Mouse (Mus musculus) midbrain, embryonic 11.5 days (tissue): Measurements from ENCODE around the gene Tnk1. TPM values are rescaled to one million over a fixed set of nuclear protein-coding genes. Genes with fewer than 3 reads are reported as not detected.
A peak's percentile ranks its signal among the peaks of the same experiment; 100 is the strongest.

Experiments used
- ATAC-seq: fragments of 200-750 bp; cut with Nextera tagmentation; 2 replicates; pipeline ENCODE4 v1.8.0; 2017; ENCODE audit warnings: moderate TSS enrichment, moderate library complexity; ENCODE audit not compliant: low FRiP score
- DNase-seq: peaks from one replicate; pipeline ENCODE4 v3.0.0; 2015; ENCODE audit warnings: low spot score; ENCODE audit errors: missing footprints
- H3K27ac ChIP-seq: fragments of 300-500 bp; sonication (generic); 2 replicates; pipeline ENCODE4 v1.5.1; 2014; ENCODE audit warnings: low read depth, low read length
- H3K27me3 ChIP-seq: fragments of 300-500 bp; sonication (generic); 2 replicates; pipeline ENCODE4 v1.6.1; 2014; ENCODE audit warnings: mild to moderate bottlenecking, low read length, moderate library complexity, mixed read lengths; ENCODE audit not compliant: control insufficient read depth, insufficient read depth
- H3K36me3 ChIP-seq: fragments of 300-500 bp; sonication (generic); 2 replicates; pipeline ENCODE4 v1.6.1; 2014; ENCODE audit warnings: mild to moderate bottlenecking, low read length, moderate library complexity, mixed read lengths; ENCODE audit not compliant: control insufficient read depth, insufficient read depth
- H3K4me1 ChIP-seq: fragments of 300-500 bp; sonication (generic); 2 replicates; pipeline ENCODE4 v1.6.1; 2014; ENCODE audit warnings: low read length; ENCODE audit not compliant: control insufficient read depth, insufficient read depth
- H3K4me2 ChIP-seq: fragments of 300-500 bp; sonication (generic); 2 replicates; pipeline ENCODE4 v1.6.1; 2014; ENCODE audit warnings: mild to moderate bottlenecking, moderate library complexity
- H3K4me3 ChIP-seq: fragments of 300-500 bp; sonication (generic); 2 replicates; pipeline ENCODE4 v1.5.1; 2014; ENCODE audit warnings: low read depth, low read length
- H3K9ac ChIP-seq: fragments of 300-500 bp; sonication (generic); 2 replicates; pipeline ENCODE4 v1.6.1; 2014; ENCODE audit warnings: low read length
- H3K9me3 ChIP-seq: fragments of 300-500 bp; sonication (generic); 2 replicates; pipeline ENCODE4 v1.6.1; 2016; ENCODE audit warnings: low read length; ENCODE audit not compliant: control insufficient read depth
- WGBS: fragments of 180-500 bp; shearing (Covaris S2); extraction: QIAGEN DNeasy Blood & Tissue Kit; methylation state at CpG from one replicate; pipeline ENCODE4 v1.1.7; 2014; 5-methylcytosine and 5-hydroxymethylcytosine counted together
- polyA plus RNA-seq: library from polyadenylated mRNA; unstranded; fragments of >200 nt; fragmentation: Nextera tagmentation; extraction: Ambion mirVana; gene quantifications from 2 replicates; pipeline ENCODE4 v1.2.1, GENCODE M21; 2014

Tnk1 gene
- polyA plus RNA-seq, 1 experiment from 2014 or later = 0.48 TPM

DNA sequence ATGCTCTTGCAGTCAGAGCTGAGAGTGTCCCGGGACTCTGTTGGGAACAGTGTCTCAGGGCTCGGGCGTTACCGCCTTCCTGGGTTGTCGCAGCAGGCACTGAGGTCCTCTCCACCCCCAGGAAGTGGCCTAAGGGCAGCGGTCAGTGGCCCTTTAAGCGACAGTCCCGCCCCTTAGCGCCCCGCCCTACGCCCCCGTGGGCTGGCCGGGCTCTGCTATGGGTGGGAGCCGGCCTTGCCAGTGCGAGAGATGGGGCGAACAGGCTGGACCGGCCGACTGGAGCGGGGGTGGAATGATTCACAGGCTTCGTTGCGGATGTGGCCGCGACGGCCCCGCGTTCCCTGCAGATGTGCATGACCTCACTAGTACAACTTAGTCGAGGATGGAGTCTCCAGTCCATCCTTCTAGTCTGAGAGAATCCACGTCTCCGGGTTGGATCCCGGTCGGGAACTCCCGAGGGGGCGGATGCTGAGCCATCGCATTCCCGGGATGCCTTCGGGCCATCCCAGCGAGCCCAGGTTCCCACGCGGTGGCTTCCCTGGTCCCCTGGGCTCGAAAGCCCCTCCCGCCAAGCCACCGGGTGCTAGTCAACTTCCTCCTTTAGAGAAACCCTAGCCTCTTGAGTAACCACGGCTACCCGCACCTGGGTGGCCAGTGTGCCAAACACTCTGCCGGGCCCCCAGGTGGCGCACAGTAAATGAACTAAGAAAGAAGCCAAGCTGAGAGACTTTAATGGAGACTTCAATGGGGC is 22.5 kb upstream of the Tnk1 start, which contains the start of gene Kctd11:
Gene Kctd11, minus strand, starts transcription at position 554 of the 751 bp plus-strand sequence.
- H3K4me1 ChIP-seq = peaks cover 19% of the 10 kb centered on the region
- peak within 1 kb of the TSS; percentile 60 for H3K9ac ChIP-seq
- WGBS = under 1% methylated on average over 46 of the region's 46 CpGs
- H3K27me3 ChIP-seq = peaks cover 3% of the 10 kb centered on the region; the same call in 1 of the 2 replicates
- no peaks in the 10 kb centered on the region for H3K9me3 ChIP-seq
- H3K27ac ChIP-seq = no peak within 1 kb of the TSS; the same call in 1 of the 2 replicates
- peak within 1 kb of the TSS; percentile 58 for H3K4me2 ChIP-seq
- H3K36me3 ChIP-seq = no peaks in the 10 kb centered on the region
- ATAC-seq (peak; percentile 86), DNase-seq (peak; percentile 98)
- H3K4me3 ChIP-seq = peak within 1 kb of the TSS; percentile 43

DNA sequence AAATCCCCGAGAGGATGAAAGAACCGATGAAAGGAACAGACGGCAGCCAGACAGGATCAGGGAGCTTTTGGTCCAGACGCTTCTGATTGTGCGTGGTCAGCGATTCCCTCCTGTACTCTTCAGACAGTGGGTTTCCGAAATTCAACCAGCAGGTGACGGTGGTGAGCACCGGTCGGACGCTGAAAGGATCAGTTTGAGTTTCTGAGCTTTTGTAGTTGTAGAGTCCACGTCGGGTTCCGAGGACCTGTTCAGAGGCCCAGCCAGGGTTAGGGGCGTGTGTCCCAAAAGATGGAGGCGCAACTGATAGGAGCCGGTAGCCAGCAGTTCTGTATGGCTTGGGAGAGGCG is 21.9 kb upstream of the Tnk1 start:
- H3K4me3 ChIP-seq = peak overlapping the region; percentile 43
- peak overlapping the region; percentile 58 for H3K4me2 ChIP-seq
- no peaks in the 10 kb centered on the region for H3K36me3 ChIP-seq
- peaks cover 19% of the 10 kb centered on the region for H3K4me1 ChIP-seq
- peaks cover 3% of the 10 kb centered on the region; the same call in 1 of the 2 replicates for H3K27me3 ChIP-seq
- WGBS = under 1% methylated on average over 18 of the region's 18 CpGs
- peak; percentile 55; the same call in 1 of the 2 replicates for ATAC-seq
- H3K9me3 ChIP-seq = no peaks in the 10 kb centered on the region
- H3K27ac ChIP-seq = no peak overlapping the region; the same call in 1 of the 2 replicates
- peak overlapping the region; percentile 60 for H3K9ac ChIP-seq
- no peak for DNase-seq

DNA sequence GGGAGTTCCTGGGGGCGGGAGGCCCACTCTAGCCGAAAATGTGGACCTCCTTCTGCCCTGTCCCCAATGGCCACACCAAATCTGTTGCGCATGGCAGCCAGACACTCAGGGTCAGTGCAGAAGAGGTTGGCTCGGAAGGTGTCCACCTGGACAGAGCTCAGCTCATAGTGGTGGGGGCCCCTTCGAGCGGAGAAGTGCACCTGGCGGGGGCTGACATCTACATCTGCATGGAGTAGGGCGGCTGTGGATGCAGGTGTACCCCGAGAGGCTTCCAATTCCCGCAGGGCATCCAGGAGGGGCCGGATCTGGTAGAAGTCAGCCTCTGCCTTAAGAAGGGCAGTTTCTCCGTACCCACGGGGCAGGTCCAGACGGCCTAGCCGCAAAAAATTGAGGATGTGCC is 21.2 kb upstream of the Tnk1 start:
- Histone ChIP-seq H3K9ac (no peak overlapping the region), H3K4me2 (peak overlapping the region; percentile 58), H3K27me3 (peaks cover 3% of the 10 kb centered on the region; the same call in 1 of the 2 replicates), H3K27ac (no peak overlapping the region), H3K36me3 (no peaks in the 10 kb centered on the region), H3K9me3 (no peaks in the 10 kb centered on the region), H3K4me3 (peak overlapping the region; percentile 43; the same call in 1 of the 2 replicates), H3K4me1 (peaks cover 19% of the 10 kb centered on the region)
- ATAC-seq = no peak
- WGBS = 64% methylated on average over 15 of the region's 15 CpGs
- DNase-seq = no peak

DNA sequence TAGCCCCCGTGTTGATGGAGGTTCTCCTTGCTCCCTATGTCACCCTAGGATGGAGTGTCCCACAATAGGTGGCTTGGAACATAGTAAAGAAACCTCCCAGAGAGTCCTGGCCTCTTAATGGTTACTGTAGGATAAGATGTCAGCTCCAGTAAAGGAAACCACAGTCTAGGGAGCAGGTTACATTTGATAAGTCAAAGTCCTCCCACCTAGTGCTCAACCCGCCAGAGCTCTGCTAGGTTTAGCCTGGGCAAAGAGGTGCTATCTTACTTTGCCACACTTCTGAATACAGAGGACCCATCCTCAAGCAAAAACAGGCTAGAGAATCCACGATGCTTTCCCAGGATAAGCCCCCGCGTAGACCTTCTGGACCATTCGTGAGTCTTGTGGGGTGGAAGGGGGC is 20.4 kb upstream of the Tnk1 start:
- H3K4me1 ChIP-seq = peaks cover 19% of the 10 kb centered on the region
- no peaks in the 10 kb centered on the region for H3K9me3 ChIP-seq
- H3K27me3 ChIP-seq = peaks cover 3% of the 10 kb centered on the region; the same call in 1 of the 2 replicates
- DNase-seq = no peak
- no peak overlapping the region for H3K9ac ChIP-seq
- H3K4me3 ChIP-seq = no peak overlapping the region
- WGBS = 87% methylated on average over 6 of the region's 6 CpGs
- H3K27ac ChIP-seq = no peak overlapping the region
- H3K4me2 ChIP-seq = no peak overlapping the region; the same call in 1 of the 2 replicates
- H3K36me3 ChIP-seq = no peaks in the 10 kb centered on the region
- no peak for ATAC-seq

DNA sequence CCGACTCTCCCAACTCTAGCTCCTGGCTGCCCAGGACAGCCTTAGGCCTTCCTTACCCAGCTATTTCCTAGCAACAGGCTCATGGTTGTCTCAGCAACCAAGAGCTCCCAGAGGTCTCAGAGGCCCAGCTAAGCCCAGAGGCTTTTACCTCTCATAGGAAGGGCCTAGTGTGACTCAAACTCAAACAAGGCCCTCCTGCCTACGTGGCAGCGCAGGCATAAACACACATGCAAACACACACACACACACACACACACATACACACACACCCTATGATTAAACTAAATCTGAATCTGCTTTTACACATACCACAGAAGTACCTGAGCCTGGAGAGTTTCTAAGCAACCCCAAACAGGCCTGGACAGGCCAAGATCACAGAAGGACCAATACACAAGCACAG is 19.9 kb upstream of the Tnk1 start:
- H3K9ac ChIP-seq = no peak overlapping the region
- 60% methylated on average over 3 of the region's 3 CpGs for WGBS
- peaks cover 19% of the 10 kb centered on the region for H3K4me1 ChIP-seq
- no peaks in the 10 kb centered on the region for H3K36me3 ChIP-seq
- peaks cover 3% of the 10 kb centered on the region; the same call in 1 of the 2 replicates for H3K27me3 ChIP-seq
- no peak overlapping the region for H3K27ac ChIP-seq
- H3K9me3 ChIP-seq = no peaks in the 10 kb centered on the region
- H3K4me3 ChIP-seq = no peak overlapping the region
- DNase-seq (no peak), ATAC-seq (no peak)
- 0 out of 2 replicates have a peak overlapping the region, but pooled peaks have one; percentile 6 for H3K4me2 ChIP-seq

DNA sequence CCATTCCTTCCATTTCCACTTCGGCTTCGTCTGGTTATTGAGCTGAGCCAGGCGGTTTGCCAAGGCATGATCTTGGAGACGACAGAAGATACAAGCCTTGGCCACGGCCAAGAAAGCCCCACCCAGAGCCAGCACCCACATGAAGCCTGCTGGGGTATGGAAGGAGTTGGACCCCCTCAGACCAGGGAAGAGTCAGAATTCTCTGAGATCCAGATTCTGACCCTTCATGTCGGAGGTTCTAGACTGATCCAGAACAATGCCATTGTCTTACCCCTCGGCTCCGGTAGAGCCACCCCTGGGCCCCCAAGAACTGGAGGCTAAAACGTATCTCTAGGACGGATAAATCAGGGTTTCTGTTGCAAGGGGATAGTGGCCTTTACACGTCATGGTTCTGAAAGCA is 19.3 kb upstream of the Tnk1 start, which contains the start of gene Tmem95:
Gene Tmem95, minus strand, starts transcription at position 141 of the 400 bp plus-strand sequence.
- no peak within 1 kb of the TSS for H3K4me3 ChIP-seq
- peaks cover 3% of the 10 kb centered on the region; the same call in 1 of the 2 replicates for H3K27me3 ChIP-seq
- DNase-seq (no peak), ATAC-seq (no peak)
- WGBS = 89% methylated on average over 11 of the region's 11 CpGs
- no peak within 1 kb of the TSS; the same call in 1 of the 2 replicates for H3K9ac ChIP-seq
- H3K27ac ChIP-seq = no peak within 1 kb of the TSS; the same call in 1 of the 2 replicates
- H3K9me3 ChIP-seq = no peaks in the 10 kb centered on the region
- H3K36me3 ChIP-seq = no peaks in the 10 kb centered on the region
- peaks cover 19% of the 10 kb centered on the region for H3K4me1 ChIP-seq
- H3K4me2 ChIP-seq = peak within 1 kb of the TSS; percentile 12

DNA sequence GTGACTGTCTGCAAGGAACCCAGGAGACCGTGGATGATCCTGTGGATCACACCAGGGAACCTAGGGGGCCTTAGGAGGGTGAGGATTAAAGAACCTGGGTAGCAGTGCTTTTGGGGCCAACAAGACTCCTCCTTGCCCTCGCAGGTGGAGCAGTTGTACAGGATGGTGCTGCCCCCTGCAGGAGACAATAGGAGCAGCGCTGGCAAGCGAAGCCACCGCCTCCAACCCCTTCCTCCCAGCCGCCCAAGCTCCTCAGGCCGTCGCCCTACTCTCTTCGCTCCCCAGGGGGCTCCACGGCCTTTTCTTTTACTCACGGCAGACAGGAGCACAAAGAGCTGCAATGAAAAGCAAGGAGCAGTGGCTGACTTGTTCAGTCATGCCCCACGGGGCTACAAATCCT is 18.3 kb upstream of the Tnk1 start:
- peaks cover 2% of the 10 kb centered on the region; the same call in 1 of the 2 replicates for H3K27me3 ChIP-seq
- H3K4me1 ChIP-seq = peaks cover 19% of the 10 kb centered on the region
- no peak overlapping the region for H3K9ac ChIP-seq
- peak; percentile 38; the same call in 1 of the 2 replicates for ATAC-seq
- 2% methylated on average over 12 of the region's 12 CpGs for WGBS
- no peaks in the 10 kb centered on the region for H3K36me3 ChIP-seq
- no peak overlapping the region for H3K4me3 ChIP-seq
- no peak overlapping the region; the same call in 1 of the 2 replicates for H3K27ac ChIP-seq
- H3K9me3 ChIP-seq = no peaks in the 10 kb centered on the region
- peak; percentile 96 for DNase-seq
- peak overlapping the region; percentile 12 for H3K4me2 ChIP-seq

DNA sequence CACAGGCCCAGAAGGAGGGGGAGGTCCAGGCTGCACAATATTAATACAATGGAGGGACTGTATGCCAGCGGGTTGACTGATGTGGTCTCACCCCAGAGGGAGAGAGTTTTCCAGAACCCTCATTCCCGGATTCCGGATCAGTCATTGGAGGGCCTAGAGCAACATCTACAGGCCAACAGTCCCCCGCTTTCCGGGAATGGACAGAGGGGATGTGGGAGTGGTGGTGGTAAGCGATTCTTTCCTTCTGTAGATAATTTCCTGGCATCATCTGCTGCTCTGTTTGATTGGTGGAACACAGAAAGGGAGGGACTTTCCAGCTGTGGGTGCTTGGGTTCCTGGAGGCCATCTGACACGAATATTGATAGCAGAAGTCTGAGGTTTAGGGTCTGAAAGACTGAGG is 17.7 kb upstream of the Tnk1 start:
- Histone ChIP-seq H3K4me2 (no peak overlapping the region), H3K4me3 (no peak overlapping the region), H3K27me3 (no peaks in the 10 kb centered on the region; the same call in 1 of the 2 replicates), H3K9ac (no peak overlapping the region; the same call in 1 of the 2 replicates), H3K27ac (no peak overlapping the region), H3K4me1 (peaks cover 16% of the 10 kb centered on the region), H3K36me3 (no peaks in the 10 kb centered on the region), H3K9me3 (no peaks in the 10 kb centered on the region)
- 68% methylated on average over 7 of the region's 7 CpGs for WGBS
- ATAC-seq (no peak), DNase-seq (no peak)

DNA sequence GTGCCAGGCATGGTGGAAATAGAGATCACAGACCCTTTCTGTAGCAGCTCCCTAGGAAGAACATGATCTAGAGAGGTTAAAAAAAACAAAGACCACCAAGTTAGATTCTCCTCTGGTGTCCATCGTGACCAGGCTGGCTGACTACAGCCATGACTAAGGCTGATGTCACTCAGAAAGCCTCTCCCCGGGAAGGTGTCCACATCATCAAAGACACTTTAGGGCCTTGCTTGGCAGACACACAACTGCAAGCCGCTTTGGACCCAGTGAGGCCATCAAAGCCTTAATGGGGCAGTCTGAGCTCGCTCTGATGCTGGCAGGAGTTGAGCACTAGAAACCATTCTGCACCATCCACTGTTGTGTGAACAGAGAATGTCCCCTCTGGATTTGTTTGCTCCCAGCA is 13.9 kb upstream of the Tnk1 start:
- Histone ChIP-seq H3K36me3 (no peaks in the 10 kb centered on the region), H3K4me2 (no peak overlapping the region), H3K4me1 (peaks cover 6% of the 10 kb centered on the region; the same call in 1 of the 2 replicates), H3K9me3 (no peaks in the 10 kb centered on the region), H3K4me3 (no peak overlapping the region), H3K27me3 (no peaks in the 10 kb centered on the region), H3K27ac (no peak overlapping the region), H3K9ac (no peak overlapping the region)
- DNase-seq (no peak), ATAC-seq (no peak)
- 79% methylated on average over 4 of the region's 4 CpGs for WGBS
